Mouse (Mus musculus): ENCODE results near the gene Gm13090. TPM values are rescaled to one million over a fixed set of nuclear protein-coding genes. Genes with fewer than 3 reads are reported as not detected.
A peak's percentile ranks its signal among the peaks of the same experiment; 100 is the strongest.

Gm13090 gene
- polyA plus RNA-seq, 1 experiment = not detected

DNA sequence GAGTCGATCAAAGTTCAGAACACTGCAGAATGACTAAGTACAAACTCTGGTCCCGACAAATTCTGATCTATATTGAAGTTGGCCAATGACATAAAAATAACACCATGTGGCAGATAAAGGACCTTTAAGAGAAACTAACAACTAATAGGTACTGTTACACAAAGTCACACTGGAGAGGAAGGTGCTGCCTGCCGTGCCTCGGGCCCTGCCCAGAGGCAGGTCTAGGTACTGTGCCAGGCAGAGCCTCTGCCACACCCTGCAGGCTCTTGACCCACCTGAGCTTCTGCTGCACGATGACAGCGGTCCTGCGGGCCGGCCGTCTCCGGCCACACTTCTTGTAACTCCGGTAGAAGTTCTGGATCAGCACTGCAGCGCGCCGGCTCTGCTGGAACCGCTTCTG lies 14.6 kb upstream of the Gm13090 start:
- Histone ChIP-seq H3K27me3 (ENCODE audit: control insufficient read depth, insufficient read depth, low read length) (no peaks in the 10 kb centered on the region), H3K4me1 (ENCODE audit: control insufficient read depth, insufficient read depth, insufficient read length, low read length) (peaks cover 5% of the 10 kb centered on the region), H3K27ac (ENCODE audit: insufficient read depth, low read depth, low read length) (no peak overlapping the region), H3K36me3 (ENCODE audit: control insufficient read depth, insufficient read depth, low read length) (no peaks in the 10 kb centered on the region), H3K4me3 (ENCODE audit: low read depth, low read length) (no peak overlapping the region)
- TF ChIP-seq CTCF (IDR thresholded peaks at IDR 0.05; ENCODE audit: extremely low read depth, insufficient read length, insufficient replicate concordance, low read depth, low read length) (no peak), POLR2A (IDR thresholded peaks at IDR 0.05; ENCODE audit: low read depth, low read length) (no peak)
- WGBS = 60% methylated on average over 15 of the region's 15 CpGs

GRCm38 (mm10) chr4:151081355-151081754 lies 8.0 kb upstream of the Gm13090 start:
- Histone ChIP-seq H3K27ac (ENCODE audit: insufficient read depth, low read depth, low read length) (no peak overlapping the region), H3K36me3 (ENCODE audit: control insufficient read depth, insufficient read depth, low read length) (no peaks in the 10 kb centered on the region), H3K27me3 (ENCODE audit: control insufficient read depth, insufficient read depth, low read length) (no peaks in the 10 kb centered on the region), H3K4me1 (ENCODE audit: control insufficient read depth, insufficient read depth, insufficient read length, low read length) (no peaks in the 10 kb centered on the region; the same call in none of the 2 replicates), H3K4me3 (ENCODE audit: low read depth, low read length) (no peak overlapping the region)
- no peak for TF ChIP-seq CTCF (IDR thresholded peaks at IDR 0.05; ENCODE audit: extremely low read depth, insufficient read length, insufficient replicate concordance, low read depth, low read length)
- no peak for TF ChIP-seq POLR2A (IDR thresholded peaks at IDR 0.05; ENCODE audit: low read depth, low read length)
- WGBS = 51% methylated on average over 2 of the region's 2 CpGs

GRCm38 (mm10) chr4:151081977-151082376 lies 7.4 kb upstream of the Gm13090 start:
- no peak overlapping the region for H3K27ac ChIP-seq (ENCODE audit: insufficient read depth, low read depth, low read length)
- WGBS = 91% methylated on average over 13 of the region's 13 CpGs
- TF ChIP-seq POLR2A (IDR thresholded peaks at IDR 0.05; ENCODE audit: low read depth, low read length) = no peak
- TF ChIP-seq CTCF (IDR thresholded peaks at IDR 0.05; ENCODE audit: extremely low read depth, insufficient read length, insufficient replicate concordance, low read depth, low read length) = no peak

GRCm38 (mm10) chr4:151083027-151083426 lies 6.3 kb upstream of the Gm13090 start:
- H3K4me3 ChIP-seq (ENCODE audit: low read depth, low read length) = no peak overlapping the region
- no peaks in the 10 kb centered on the region for H3K27me3 ChIP-seq (ENCODE audit: control insufficient read depth, insufficient read depth, low read length)
- WGBS = 76% methylated on average over 5 of the region's 5 CpGs
- H3K27ac ChIP-seq (ENCODE audit: insufficient read depth, low read depth, low read length) = no peak overlapping the region
- no peaks in the 10 kb centered on the region for H3K4me1 ChIP-seq (ENCODE audit: control insufficient read depth, insufficient read depth, insufficient read length, low read length)
- no peaks in the 10 kb centered on the region for H3K36me3 ChIP-seq (ENCODE audit: control insufficient read depth, insufficient read depth, low read length)
- TF ChIP-seq POLR2A (IDR thresholded peaks at IDR 0.05; ENCODE audit: low read depth, low read length) (no peak), CTCF (IDR thresholded peaks at IDR 0.05; ENCODE audit: extremely low read depth, insufficient read length, insufficient replicate concordance, low read depth, low read length) (no peak)

More at GRCm38 (mm10) chr4:151081977-151082376, 7.4 kb upstream of the Gm13090 start:
- no peak overlapping the region for H3K4me3 ChIP-seq (ENCODE audit: low read depth, low read length)
- no peaks in the 10 kb centered on the region for H3K36me3 ChIP-seq (ENCODE audit: control insufficient read depth, insufficient read depth, low read length)
- no peaks in the 10 kb centered on the region; the same call in none of the 2 replicates for H3K4me1 ChIP-seq (ENCODE audit: control insufficient read depth, insufficient read depth, insufficient read length, low read length)
- H3K27me3 ChIP-seq (ENCODE audit: control insufficient read depth, insufficient read depth, low read length) = no peaks in the 10 kb centered on the region

DNA sequence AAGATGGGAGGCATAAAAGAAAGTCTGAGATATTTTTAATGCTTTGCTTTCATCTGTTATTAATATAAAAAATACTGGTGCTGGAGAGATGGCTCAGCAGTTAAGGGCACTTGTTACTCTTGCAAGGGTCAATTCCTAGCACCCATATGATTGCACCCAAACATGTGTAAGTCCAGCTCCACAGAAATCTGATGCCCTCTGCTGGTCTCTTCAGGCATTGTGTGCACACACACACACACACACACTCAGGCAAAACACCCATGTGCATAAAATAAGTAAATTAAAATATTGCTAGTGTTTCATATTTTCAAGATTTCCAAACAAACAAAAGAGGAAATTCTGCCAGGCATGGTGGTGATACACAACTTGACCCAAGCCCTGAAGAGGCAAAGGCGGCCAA lies 2.0 kb upstream of the Gm13090 start:
- WGBS = 96% methylated on average over 1 of the region's 1 CpGs
- no peak overlapping the region for H3K4me3 ChIP-seq (ENCODE audit: low read depth, low read length)
- TF ChIP-seq POLR2A (IDR thresholded peaks at IDR 0.05; ENCODE audit: low read depth, low read length) (no peak), CTCF (IDR thresholded peaks at IDR 0.05; ENCODE audit: extremely low read depth, insufficient read length, insufficient replicate concordance, low read depth, low read length) (no peak)
- no peak overlapping the region for H3K27ac ChIP-seq (ENCODE audit: insufficient read depth, low read depth, low read length)
- no peaks in the 10 kb centered on the region for H3K27me3 ChIP-seq (ENCODE audit: control insufficient read depth, insufficient read depth, low read length)
- H3K36me3 ChIP-seq (ENCODE audit: control insufficient read depth, insufficient read depth, low read length) = no peaks in the 10 kb centered on the region
- no peaks in the 10 kb centered on the region for H3K4me1 ChIP-seq (ENCODE audit: control insufficient read depth, insufficient read depth, insufficient read length, low read length)

- no peaks in the 10 kb centered on the region for H3K36me3 ChIP-seq (ENCODE audit: control insufficient read depth, insufficient read depth, low read length)
- H3K27me3 ChIP-seq (ENCODE audit: control insufficient read depth, insufficient read depth, low read length) = no peaks in the 10 kb centered on the region
- TF ChIP-seq CTCF (IDR thresholded peaks at IDR 0.05; ENCODE audit: extremely low read depth, insufficient read length, insufficient replicate concordance, low read depth, low read length) = no peak
- no peak for TF ChIP-seq POLR2A (IDR thresholded peaks at IDR 0.05; ENCODE audit: low read depth, low read length)
- H3K27ac ChIP-seq (ENCODE audit: insufficient read depth, low read depth, low read length) = no peak overlapping the region
- H3K4me3 ChIP-seq (ENCODE audit: low read depth, low read length) = no peak overlapping the region
- no peaks in the 10 kb centered on the region for H3K4me1 ChIP-seq (ENCODE audit: control insufficient read depth, insufficient read depth, insufficient read length, low read length)
- WGBS = 87% methylated on average over 14 of the region's 14 CpGs
These were observed 551 bp upstream of the Gm13090 start for GRCm38 (mm10) chr4:151088819-151089218.

DNA sequence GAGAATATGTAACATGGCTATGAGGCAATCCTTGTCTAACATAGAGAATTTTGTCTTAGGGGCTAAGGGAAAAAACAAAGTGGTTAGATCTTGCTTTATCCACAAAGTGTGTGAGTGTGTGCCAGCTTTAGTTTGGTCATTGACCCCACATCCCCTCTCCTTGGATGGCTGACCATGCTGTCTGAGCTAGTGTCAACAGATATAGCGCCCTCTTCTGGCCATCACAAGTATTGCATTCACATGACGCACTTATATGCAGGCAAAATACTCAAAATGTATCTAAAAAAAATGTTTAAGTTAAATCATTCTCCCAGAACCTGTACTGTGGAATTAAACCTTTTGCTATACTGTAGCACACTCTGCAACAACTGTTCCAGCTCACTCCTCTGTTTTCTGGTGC lies 5.8 kb downstream of the Gm13090 start:
- no peaks in the 10 kb centered on the region for H3K4me1 ChIP-seq (ENCODE audit: control insufficient read depth, insufficient read depth, insufficient read length, low read length)
- TF ChIP-seq CTCF (IDR thresholded peaks at IDR 0.05; ENCODE audit: extremely low read depth, insufficient read length, insufficient replicate concordance, low read depth, low read length) (peak; percentile 61; the same call in 1 of the 2 replicates), POLR2A (IDR thresholded peaks at IDR 0.05; ENCODE audit: low read depth, low read length) (no peak)
- H3K27ac ChIP-seq (ENCODE audit: insufficient read depth, low read depth, low read length) = no peak overlapping the region
- H3K27me3 ChIP-seq (ENCODE audit: control insufficient read depth, insufficient read depth, low read length) = no peaks in the 10 kb centered on the region
- no peak overlapping the region for H3K4me3 ChIP-seq (ENCODE audit: low read depth, low read length)
- 43% methylated on average over 2 of the region's 2 CpGs for WGBS
- H3K36me3 ChIP-seq (ENCODE audit: control insufficient read depth, insufficient read depth, low read length) = no peaks in the 10 kb centered on the region
